Mouse (Mus musculus) layer of hippocampus, adult 2 months (tissue): Measurements from ENCODE around the gene Smurf1. TPM values are rescaled to one million over a fixed set of nuclear protein-coding genes. Genes with fewer than 3 reads are reported as not detected.

Experiments used
- DNase-seq, 2 experiments: peaks; one replicate each; pipeline ENCODE4 v3.0.0; 2022; ENCODE audit warnings: low spot score in 2 of 2
- H3K27ac ChIP-seq: fragments of 200-600 bp; 2 replicates; pipeline ENCODE4 v1.8.1; 2022
- H3K4me3 ChIP-seq: fragments of 200-600 bp; 2 replicates; pipeline ENCODE4 v1.8.1; 2022; ENCODE audit warnings: mild to moderate bottlenecking
- CTCF ChIP-seq: fragments of 200-600 bp; conservative IDR thresholded peaks from 2 replicates; pipeline ENCODE4 v1.8.1; 2022; ENCODE audit warnings: antibody characterized with exemption, mild to moderate bottlenecking, moderate library complexity
- total RNA-seq, 2 experiments: library from RNA; stranded (reverse); gene quantifications; 2 replicates each; pipeline ENCODE4 v1.2.3; 2021

Smurf1 gene
- total RNA-seq, 2 experiments from 2014 or later = 29.2 to 30.5 TPM

- no peak for TF ChIP-seq CTCF
- Histone ChIP-seq H3K27ac (no peak overlapping the region), H3K4me3 (no peak overlapping the region)
- DNase-seq = no peak
Measured at GRCm38 (mm10) chr5:144948422-144948821, 17.2 kb downstream of the Smurf1 start.

- no peak overlapping the region for H3K27ac ChIP-seq
- DNase-seq = no peak
Measured at GRCm38 (mm10) chr5:144948002-144948401, 17.6 kb downstream of the Smurf1 start.

GRCm38 (mm10) chr5:144946032-144946431, 19.6 kb downstream of the Smurf1 start:
- DNase-seq = peak; percentile 45 to 46
- Histone ChIP-seq H3K27ac (peak overlapping the region; percentile 6; the same call in 1 of the 2 replicates), H3K4me3 (no peak overlapping the region)
- TF ChIP-seq CTCF = no peak

More at GRCm38 (mm10) chr5:144948002-144948401, 17.6 kb downstream of the Smurf1 start:
- TF ChIP-seq CTCF = no peak
- no peak overlapping the region for H3K4me3 ChIP-seq

- no peak for TF ChIP-seq CTCF
- no peak for DNase-seq
- H3K27ac ChIP-seq = no peak overlapping the region
- H3K4me3 ChIP-seq = no peak overlapping the region
Measured at GRCm38 (mm10) chr5:144944932-144945331, 20.7 kb downstream of the Smurf1 start.

- DNase-seq = no peak
- no peak overlapping the region for H3K27ac ChIP-seq
- no peak overlapping the region for H3K4me3 ChIP-seq
- TF ChIP-seq CTCF = no peak
Measured at GRCm38 (mm10) chr5:144944370-144944769, 21.3 kb downstream of the Smurf1 start.

- no peak for DNase-seq
- Histone ChIP-seq H3K4me3 (no peak overlapping the region), H3K27ac (no peak overlapping the region)
- TF ChIP-seq CTCF = no peak
Measured at GRCm38 (mm10) chr5:144943346-144943745, 22.3 kb downstream of the Smurf1 start.

- TF ChIP-seq CTCF = no peak
- no peak for DNase-seq
- no peak overlapping the region; the same call in 1 of the 2 replicates for H3K27ac ChIP-seq
- no peak overlapping the region for H3K4me3 ChIP-seq
Measured at GRCm38 (mm10) chr5:144942431-144942830, 23.2 kb downstream of the Smurf1 start.

- no peak for DNase-seq
- no peak for TF ChIP-seq CTCF
- Histone ChIP-seq H3K4me3 (no peak overlapping the region), H3K27ac (peak overlapping the region; percentile 46; the same call in 1 of the 2 replicates)
Measured at GRCm38 (mm10) chr5:144940904-144941303, 24.7 kb downstream of the Smurf1 start.

- no peak for DNase-seq
- Histone ChIP-seq H3K4me3 (no peak overlapping the region), H3K27ac (peak overlapping the region; percentile 51; the same call in 1 of the 2 replicates)
- no peak for TF ChIP-seq CTCF
Measured at GRCm38 (mm10) chr5:144937304-144937703, 28.3 kb downstream of the Smurf1 start.

- TF ChIP-seq CTCF = no peak
- Histone ChIP-seq H3K4me3 (no peak overlapping the region), H3K27ac (peak overlapping the region; percentile 18; the same call in 1 of the 2 replicates)
- DNase-seq = no peak
Measured at GRCm38 (mm10) chr5:144933486-144933885, 32.2 kb downstream of the Smurf1 start.

GRCm38 (mm10) chr5:144931841-144932240, 33.8 kb downstream of the Smurf1 start:
- Histone ChIP-seq H3K27ac (no peak overlapping the region), H3K4me3 (no peak overlapping the region)
- no peak for DNase-seq
- no peak for TF ChIP-seq CTCF

- no peak for DNase-seq
- no peak for TF ChIP-seq CTCF
- Histone ChIP-seq H3K27ac (peak overlapping the region; percentile 54), H3K4me3 (no peak overlapping the region)
Measured at GRCm38 (mm10) chr5:144928856-144929713, 36.6 kb downstream of the Smurf1 start.

GRCm38 (mm10) chr5:144926275-144926674, 39.4 kb downstream of the Smurf1 start:
- no peak overlapping the region for H3K4me3 ChIP-seq
- H3K27ac ChIP-seq = no peak overlapping the region
- no peak for TF ChIP-seq CTCF
- DNase-seq = no peak

GRCm38 (mm10) chr5:144923351-144923750, 42.3 kb downstream of the Smurf1 start:
- DNase-seq = peak; percentile 41 to 66
- H3K4me3 ChIP-seq = no peak overlapping the region
- peak; percentile 14; the same call in 1 of the 2 replicates for TF ChIP-seq CTCF
- H3K27ac ChIP-seq = peak overlapping the region; percentile 77
